Mouse (Mus musculus) testis, adult 2 months (tissue): Measurements from ENCODE around the gene Tmem170.

ENCODE experiments used
- CTCF ChIP-seq: fragments of 200-500 bp; IDR thresholded peaks from 2 replicates; pipeline ENCODE4 v1.5.1; 2012; ENCODE audit warnings: low read depth, mild to moderate bottlenecking, inconsistent platforms, low read length, moderate library complexity; ENCODE audit not compliant: control insufficient read depth, insufficient read depth, insufficient replicate concordance
- POLR2A ChIP-seq: fragments of 200-500 bp; IDR thresholded peaks from 2 replicates; pipeline ENCODE4 v1.6.1; 2012; ENCODE audit warnings: low read depth, mild to moderate bottlenecking, inconsistent platforms, low read length, moderate library complexity; ENCODE audit not compliant: control insufficient read depth

GRCm38 (mm10) chr8:111892615-111893014, 16.1 kb upstream of the Tmem170 start:
- TF ChIP-seq POLR2A (no peak), CTCF (no peak)
